Mouse (Mus musculus): ENCODE data around the gene Gm7358. TPM values are rescaled to one million over a fixed set of nuclear protein-coding genes. Genes with fewer than 3 reads are reported as not detected.

Gene Gm7358
- not detected for polyA plus RNA-seq (2017; shearing (Covaris generic))

GRCm38 (mm10) chr17:14059431-14059830 is at the start of gene Gm7358:
Gene Gm7358 (minus strand): TSS chr17:14059531.

Other genes starting within 250 kb of the Gm7358 start
- not detected for gene Gm7168, start 111.2 kb downstream of the Gm7358 start, polyA plus RNA-seq (2017; shearing (Covaris generic))
- gene Gm7356, start 55.8 kb downstream of the Gm7358 start, polyA plus RNA-seq (2017; shearing (Covaris generic)), result not detected
- not detected for gene Dact2, start 144.8 kb upstream of the Gm7358 start, polyA plus RNA-seq (2017; shearing (Covaris generic))
- gene Smoc2, start 220.0 kb upstream of the Gm7358 start, polyA plus RNA-seq (2017; shearing (Covaris generic)), result not detected

All from inflammation-experienced regulatory T-cells, adult 16 weeks (primary cell).